Mouse (Mus musculus): ENCODE results near the gene Phrf1. TPM values are rescaled to one million over a fixed set of nuclear protein-coding genes. Genes with fewer than 3 reads are reported as not detected.
A peak's percentile ranks its signal among the peaks of the same experiment; 100 is the strongest.

The Phrf1 gene
- polyA plus RNA-seq, 1 experiment from 2014 or later, result 71.9 TPM

DNA sequence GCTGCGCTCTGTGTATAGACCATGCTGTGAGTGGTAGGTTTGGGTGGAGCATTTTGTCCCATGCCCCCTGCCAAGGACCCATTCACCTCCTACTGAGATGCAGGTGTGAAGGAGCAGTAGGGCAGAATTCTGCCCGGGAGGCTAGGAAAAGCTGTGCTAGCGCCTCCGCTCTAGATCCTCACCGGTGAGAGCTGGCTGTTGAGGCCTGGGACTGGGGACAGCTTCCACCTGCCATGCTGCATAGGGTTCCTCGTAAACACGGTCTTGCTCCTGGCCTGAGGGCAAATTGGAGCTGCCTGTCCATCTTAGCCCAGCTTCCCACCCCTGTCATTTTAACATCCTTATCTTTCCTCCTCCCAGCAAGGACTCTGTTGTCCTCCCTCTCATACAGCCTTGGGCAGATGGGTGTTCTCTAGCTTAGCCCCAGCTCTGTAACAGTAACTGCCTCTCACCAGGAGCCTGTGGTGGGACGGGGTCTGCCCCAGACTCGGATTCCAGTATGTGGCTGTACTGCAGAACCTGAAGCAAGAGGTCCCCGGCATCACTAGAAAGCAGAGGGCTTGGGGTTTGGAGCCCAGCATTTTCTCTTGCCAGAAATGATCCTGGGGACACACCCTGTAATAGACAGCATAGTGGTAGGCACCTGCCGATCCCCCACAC lies 35.6 kb downstream of the Phrf1 start:
- no peaks in the 10 kb centered on the region for H3K9me3 ChIP-seq
- no peak overlapping the region for H3K9ac ChIP-seq
- H3K4me3 ChIP-seq, result no peak overlapping the region
- no peak for ATAC-seq (ENCODE audit: borderline replicate concordance, extremely low read depth, low FRiP score, low TSS enrichment)
- 72% methylated on average over 11 of the region's 11 CpGs for WGBS
- no peaks in the 10 kb centered on the region for H3K27me3 ChIP-seq
- H3K27ac ChIP-seq, result no peak overlapping the region
- no peak overlapping the region for H3K4me2 ChIP-seq
- H3K36me3 ChIP-seq, result peaks cover 49% of the 10 kb centered on the region
- peaks cover 12% of the 10 kb centered on the region for H3K4me1 ChIP-seq

- Histone ChIP-seq H3K4me1 (peaks cover 12% of the 10 kb centered on the region), H3K27me3 (no peaks in the 10 kb centered on the region), H3K27ac (no peak overlapping the region), H3K36me3 (peaks cover 42% of the 10 kb centered on the region), H3K4me2 (peak overlapping the region; percentile 91), H3K9ac (no peak overlapping the region), H3K4me3 (peak overlapping the region; percentile 57; the same call in 1 of the 2 replicates), H3K9me3 (no peaks in the 10 kb centered on the region)
- ATAC-seq (ENCODE audit: borderline replicate concordance, extremely low read depth, low FRiP score, low TSS enrichment), result no peak
- 27% methylated on average over 12 of the region's 12 CpGs for WGBS
Measured at GRCm38 (mm10) chr7:141264761-141265410, 36.3 kb downstream of the Phrf1 start.

- peak overlapping the region; percentile 91 for H3K4me2 ChIP-seq
- no peaks in the 10 kb centered on the region for H3K9me3 ChIP-seq
- no peak overlapping the region for H3K9ac ChIP-seq
- ATAC-seq (ENCODE audit: borderline replicate concordance, extremely low read depth, low FRiP score, low TSS enrichment), result no peak
- H3K4me1 ChIP-seq, result peaks cover 12% of the 10 kb centered on the region
- peak overlapping the region; percentile 57 for H3K4me3 ChIP-seq
- WGBS, result 33% methylated on average over 11 of the region's 11 CpGs
- no peaks in the 10 kb centered on the region for H3K27me3 ChIP-seq
- peaks cover 37% of the 10 kb centered on the region for H3K36me3 ChIP-seq
- no peak overlapping the region for H3K27ac ChIP-seq
Measured at GRCm38 (mm10) chr7:141265411-141265738, 36.8 kb downstream of the Phrf1 start.

DNA sequence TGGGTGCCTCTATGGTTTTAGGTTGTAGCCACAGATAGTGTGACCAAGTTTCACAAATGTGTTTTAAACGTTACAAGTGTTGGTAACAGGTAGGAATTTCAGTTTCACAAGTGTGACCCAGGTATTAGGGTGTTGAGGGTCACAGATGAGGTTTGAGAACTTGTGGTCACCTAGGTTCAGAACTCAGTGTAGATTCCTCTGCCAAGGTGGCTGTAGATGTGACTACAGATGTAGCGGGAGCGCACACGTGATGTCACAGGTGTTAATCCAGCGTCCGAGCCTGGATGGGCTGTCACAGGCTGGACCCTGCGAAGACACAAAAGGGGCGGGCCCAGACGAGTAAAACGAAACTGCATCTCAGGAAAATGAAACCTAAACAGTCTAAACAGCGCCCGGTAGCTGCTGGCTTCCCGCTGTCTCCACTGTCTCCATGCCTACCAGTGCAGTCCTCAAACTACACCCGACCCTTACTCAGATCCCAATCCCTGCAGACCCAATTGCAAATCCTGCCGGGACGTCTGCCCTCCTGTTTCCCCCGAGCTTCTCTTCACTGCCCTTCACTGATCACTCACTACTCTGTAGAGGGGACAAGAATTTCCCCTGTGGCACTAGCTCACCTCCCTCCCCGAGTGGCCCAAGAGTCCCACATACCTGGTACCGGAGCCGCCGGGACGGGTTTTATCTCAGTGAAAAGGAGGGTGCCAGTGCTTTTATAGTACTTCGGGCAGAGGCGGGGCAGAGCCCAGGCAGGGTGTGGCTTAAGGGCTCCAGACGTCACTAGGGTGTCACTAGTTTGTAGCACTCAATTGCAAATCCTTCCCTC lies 37.4 kb downstream of the Phrf1 start, which contains the start of gene Irf7:
Irf7 (minus strand) TSS at position 743 of the 823 bp plus-strand sequence.
- H3K9ac ChIP-seq, result peak within 1 kb of the TSS; percentile 59
- no peaks in the 10 kb centered on the region for H3K27me3 ChIP-seq
- no peaks in the 10 kb centered on the region for H3K9me3 ChIP-seq
- peak within 1 kb of the TSS; percentile 57 for H3K4me3 ChIP-seq
- peaks cover 31% of the 10 kb centered on the region for H3K36me3 ChIP-seq
- peak within 1 kb of the TSS; percentile 91 for H3K4me2 ChIP-seq
- 6% methylated on average over 25 of the region's 25 CpGs for WGBS
- H3K27ac ChIP-seq, result no peak within 1 kb of the TSS
- peaks cover 12% of the 10 kb centered on the region for H3K4me1 ChIP-seq
- peak; percentile 58; the same call in 1 of the 2 replicates for ATAC-seq (ENCODE audit: borderline replicate concordance, extremely low read depth, low FRiP score, low TSS enrichment)

DNA sequence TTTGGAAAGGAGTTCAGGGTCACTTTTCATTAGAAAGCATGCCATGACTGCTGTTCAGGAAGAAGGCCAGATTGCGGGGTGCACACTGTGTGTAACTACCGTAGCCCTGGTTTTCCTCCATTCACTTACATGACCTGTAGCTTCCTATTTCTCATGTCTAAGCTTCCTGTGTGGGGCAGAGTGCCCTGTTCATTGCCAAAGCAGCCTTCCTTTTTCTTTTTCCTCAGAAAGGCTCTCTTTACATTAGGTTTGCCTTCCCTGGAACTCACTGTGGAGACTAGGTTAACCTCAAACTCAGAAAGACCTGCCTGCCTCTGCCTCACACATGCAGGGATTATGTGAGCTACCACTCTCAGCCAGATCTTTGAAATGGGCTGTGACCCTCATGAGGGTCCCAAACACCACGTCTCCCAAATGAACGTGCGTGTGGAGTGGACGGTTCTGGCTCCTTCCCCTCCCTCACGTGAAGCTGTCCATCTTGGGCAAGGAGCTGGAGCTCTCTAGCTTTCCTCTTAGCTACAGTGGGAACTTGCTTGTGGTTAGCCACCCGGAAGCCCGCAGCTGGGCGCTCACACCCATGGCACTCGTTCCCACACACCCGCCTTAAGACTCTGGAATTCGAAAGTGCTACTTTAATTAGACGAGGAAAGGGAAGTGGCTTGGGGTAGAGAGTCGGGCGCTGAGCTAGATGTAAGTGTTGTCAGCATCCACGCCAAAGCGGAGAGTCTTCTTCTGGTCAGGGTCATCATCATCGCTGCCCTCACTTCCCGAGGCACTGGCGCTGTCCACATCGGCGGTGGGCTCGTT lies 40.1 kb downstream of the Phrf1 start:
- H3K4me3 ChIP-seq, result no peak overlapping the region
- H3K9me3 ChIP-seq, result no peaks in the 10 kb centered on the region
- no peak for ATAC-seq (ENCODE audit: borderline replicate concordance, extremely low read depth, low FRiP score, low TSS enrichment)
- 56% methylated on average over 24 of the region's 24 CpGs for WGBS
- H3K27ac ChIP-seq, result no peak overlapping the region
- H3K36me3 ChIP-seq, result peaks cover 4% of the 10 kb centered on the region
- H3K4me2 ChIP-seq, result peak overlapping the region; percentile 36; the same call in 1 of the 2 replicates
- H3K4me1 ChIP-seq, result peaks cover 12% of the 10 kb centered on the region
- H3K9ac ChIP-seq, result no peak overlapping the region
- H3K27me3 ChIP-seq, result no peaks in the 10 kb centered on the region

GRCm38 (mm10) chr7:141269273-141269545 lies 40.6 kb downstream of the Phrf1 start:
- Histone ChIP-seq H3K4me3 (no peak overlapping the region), H3K36me3 (no peaks in the 10 kb centered on the region), H3K9ac (no peak overlapping the region), H3K4me1 (peaks cover 12% of the 10 kb centered on the region), H3K27ac (no peak overlapping the region), H3K9me3 (no peaks in the 10 kb centered on the region), H3K4me2 (peak overlapping the region; percentile 36; the same call in 1 of the 2 replicates), H3K27me3 (no peaks in the 10 kb centered on the region)
- no peak for ATAC-seq (ENCODE audit: borderline replicate concordance, extremely low read depth, low FRiP score, low TSS enrichment)
- WGBS, result 66% methylated on average over 14 of the region's 14 CpGs

GRCm38 (mm10) chr7:141270631-141271030 lies 42.0 kb downstream of the Phrf1 start:
- Histone ChIP-seq H3K4me1 (peaks cover 7% of the 10 kb centered on the region), H3K27me3 (no peaks in the 10 kb centered on the region), H3K9me3 (no peaks in the 10 kb centered on the region), H3K9ac (no peak overlapping the region), H3K4me3 (no peak overlapping the region), H3K36me3 (no peaks in the 10 kb centered on the region), H3K27ac (no peak overlapping the region), H3K4me2 (no peak overlapping the region)
- ATAC-seq (ENCODE audit: borderline replicate concordance, extremely low read depth, low FRiP score, low TSS enrichment), result no peak
- WGBS, result 75% methylated on average over 3 of the region's 3 CpGs

- Histone ChIP-seq H3K4me2 (no peak overlapping the region), H3K4me1 (peaks cover 13% of the 10 kb centered on the region), H3K4me3 (no peak overlapping the region), H3K9me3 (no peaks in the 10 kb centered on the region), H3K9ac (no peak overlapping the region), H3K27me3 (peaks cover 4% of the 10 kb centered on the region; the same call in 1 of the 2 replicates), H3K27ac (no peak overlapping the region), H3K36me3 (no peaks in the 10 kb centered on the region)
- WGBS, result 78% methylated on average over 9 of the region's 9 CpGs
- no peak for ATAC-seq (ENCODE audit: borderline replicate concordance, extremely low read depth, low FRiP score, low TSS enrichment)
Measured at GRCm38 (mm10) chr7:141275356-141275755, 46.8 kb downstream of the Phrf1 start.

DNA sequence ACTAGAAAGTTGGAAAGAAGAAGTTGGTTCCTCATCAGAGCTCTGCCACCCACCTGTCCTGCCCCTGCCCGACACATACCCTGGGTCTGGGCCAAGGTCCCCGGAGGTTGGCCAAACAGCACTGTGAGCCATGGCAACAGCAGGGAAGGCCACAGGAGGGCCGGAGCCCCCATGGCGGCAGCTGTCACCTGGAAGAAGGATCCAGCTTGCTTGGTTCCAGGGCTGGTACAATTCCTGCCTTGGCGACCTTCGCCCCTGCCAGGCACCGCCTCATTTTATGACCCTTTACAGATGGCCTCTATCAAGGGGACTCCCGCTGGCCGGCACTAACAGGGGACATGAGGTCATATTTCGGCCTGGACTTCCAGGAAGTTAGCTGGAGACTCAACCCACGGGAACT lies 48.0 kb downstream of the Phrf1 start, which contains the start of gene Cdhr5:
Cdhr5 (minus strand) TSS at position 241 of the 400 bp plus-strand sequence.
- WGBS, result 64% methylated on average over 11 of the region's 11 CpGs
- no peaks in the 10 kb centered on the region for H3K9me3 ChIP-seq
- peaks cover 13% of the 10 kb centered on the region for H3K4me1 ChIP-seq
- no peak within 1 kb of the TSS for H3K4me2 ChIP-seq
- H3K27ac ChIP-seq, result no peak within 1 kb of the TSS
- no peak within 1 kb of the TSS for H3K4me3 ChIP-seq
- H3K9ac ChIP-seq, result no peak within 1 kb of the TSS
- no peak for ATAC-seq (ENCODE audit: borderline replicate concordance, extremely low read depth, low FRiP score, low TSS enrichment)
- H3K36me3 ChIP-seq, result no peaks in the 10 kb centered on the region
- H3K27me3 ChIP-seq, result peaks cover 4% of the 10 kb centered on the region; the same call in 1 of the 2 replicates

- no peak overlapping the region for H3K27ac ChIP-seq
- H3K36me3 ChIP-seq, result no peaks in the 10 kb centered on the region
- peaks cover 4% of the 10 kb centered on the region; the same call in 1 of the 2 replicates for H3K27me3 ChIP-seq
- peak overlapping the region; percentile 96; the same call in 1 of the 2 replicates for H3K4me2 ChIP-seq
- H3K9ac ChIP-seq, result no peak overlapping the region
- ATAC-seq (ENCODE audit: borderline replicate concordance, extremely low read depth, low FRiP score, low TSS enrichment), result no peak
- peaks cover 13% of the 10 kb centered on the region for H3K4me1 ChIP-seq
- H3K4me3 ChIP-seq, result no peak overlapping the region
- 80% methylated on average over 11 of the region's 11 CpGs for WGBS
- no peaks in the 10 kb centered on the region for H3K9me3 ChIP-seq
Measured at GRCm38 (mm10) chr7:141277701-141278678, 49.4 kb downstream of the Phrf1 start.
